Mouse (Mus musculus): ENCODE data around the gene Gcc1. TPM values are rescaled to one million over a fixed set of nuclear protein-coding genes. Genes with fewer than 3 reads are reported as not detected.

Gcc1 gene
- total and polyA plus RNA-seq, 3 experiments: 9.0 to 9.2 TPM; not detected in 1

- peak; percentile 28; the same call in 1 of the 2 replicates for TF ChIP-seq ZC3H11A (IDR thresholded peaks at IDR 0.05; ENCODE audit: low read depth, low read length)
- no peak for TF ChIP-seq TCF12 (IDR thresholded peaks at IDR 0.05; ENCODE audit: low read depth, low read length)
- no peak for TF ChIP-seq ELF1 (IDR thresholded peaks at IDR 0.05; ENCODE audit: low read depth, low read length)
- TF ChIP-seq RCOR1 (IDR thresholded peaks at IDR 0.05; ENCODE audit: low read depth, low read length): no peak
Measured at GRCm38 (mm10) chr6:28460534-28460933, 32.3 kb upstream of the Gcc1 start (continued).

GRCm38 (mm10) chr6:28459221-28459668, 31.1 kb upstream of the Gcc1 start:
- Histone ChIP-seq H3K27ac (ENCODE audit: control insufficient read depth, low read depth, low read length) (no peak overlapping the region), H3K4me1 (ENCODE audit: control insufficient read depth in 1 of 2, insufficient read depth in 2 of 2, low read length in 2 of 2) (no peaks in the 10 kb centered on the region), H3K36me3 (ENCODE audit: control insufficient read depth in 1 of 2, insufficient read depth in 2 of 2, low read length in 2 of 2) (no peaks in the 10 kb centered on the region), H3K4me3 (ENCODE audit: control insufficient read depth in 1 of 2, insufficient read depth in 1 of 2, low read depth in 2 of 2, low read length in 2 of 2) (no peak overlapping the region), H3K9me3 (replicated peaks; ENCODE audit: insufficient read depth, low read length) (no peaks in the 10 kb centered on the region), H3K9ac (ENCODE audit: control insufficient read depth, low read depth, low read length, poor library complexity, severe bottlenecking) (no peak overlapping the region), H3K27me3 (ENCODE audit: control insufficient read depth in 1 of 2, insufficient read depth in 2 of 2, low read length in 2 of 2) (peaks cover 6% of the 10 kb centered on the region in 2 experiments), H3K79me2 (ENCODE audit: control insufficient read depth, insufficient read depth, low read length, poor library complexity) (no peaks in the 10 kb centered on the region)
- TF ChIP-seq NRF1 (IDR thresholded peaks at IDR 0.05; ENCODE audit: insufficient read depth, low read depth, low read length, poor library complexity, severe bottlenecking): no peak
- TF ChIP-seq MYC (IDR thresholded peaks at IDR 0.05; ENCODE audit: low read depth, low read length): no peak
- TF ChIP-seq UBTF (IDR thresholded peaks at IDR 0.05; ENCODE audit: borderline replicate concordance, insufficient read depth, low read depth, low read length): no peak
- no peak for TF ChIP-seq POLR2AphosphoS2 (IDR thresholded peaks at IDR 0.05; ENCODE audit: low read length)
- no peak for TF ChIP-seq NELFE (IDR thresholded peaks at IDR 0.05; ENCODE audit: low read depth, low read length)
- TF ChIP-seq USF1 (IDR thresholded peaks at IDR 0.05; ENCODE audit: low read depth, low read length): no peak
- no peak for TF ChIP-seq MAX (IDR thresholded peaks at IDR 0.05; ENCODE audit: low read length)
- TF ChIP-seq ZMIZ1 (IDR thresholded peaks at IDR 0.05; ENCODE audit: low read depth, low read length): no peak
- no peak for TF ChIP-seq ETS1 (IDR thresholded peaks at IDR 0.05; ENCODE audit: low read depth, low read length)
- no peak for TF ChIP-seq GATA1 (IDR thresholded peaks at IDR 0.05; ENCODE audit: low read depth, low read length)
- TF ChIP-seq MAZ (IDR thresholded peaks at IDR 0.05; ENCODE audit: low read depth, low read length): no peak
- no peak for TF ChIP-seq GABPA (IDR thresholded peaks at IDR 0.05; ENCODE audit: low read depth, low read length)
- TF ChIP-seq MYB (IDR thresholded peaks at IDR 0.05; ENCODE audit: low read depth, low read length): no peak
- no peak for TF ChIP-seq EP300 (IDR thresholded peaks at IDR 0.05; ENCODE audit: low read depth in 1 of 2, low read length in 2 of 2)
- TF ChIP-seq CTCF (IDR thresholded peaks at IDR 0.05 in 2 of 3, conservative IDR thresholded peaks at IDR 0.05 in 1 of 3; ENCODE audit: control insufficient read depth in 1 of 3, insufficient read depth in 1 of 3, low read depth in 2 of 3, low read length in 3 of 3, poor library complexity in 1 of 3, severe bottlenecking in 1 of 3): no peak
- TF ChIP-seq CHD2 (IDR thresholded peaks at IDR 0.05; ENCODE audit: low read length): no peak
- no peak for TF ChIP-seq SIN3A (IDR thresholded peaks at IDR 0.05; ENCODE audit: low read length)
- no peak for TF ChIP-seq RCOR1 (IDR thresholded peaks at IDR 0.05; ENCODE audit: low read depth, low read length)
- TF ChIP-seq USF2 (IDR thresholded peaks at IDR 0.05; ENCODE audit: borderline replicate concordance in 1 of 2, insufficient read depth in 1 of 2, low read depth in 1 of 2, low read length in 2 of 2): no peak
- TF ChIP-seq ZNF384 (IDR thresholded peaks at IDR 0.05; ENCODE audit: low read depth, low read length): no peak
- DNase-seq (ENCODE audit: low read depth, low spot score): no peak

All from MEL (cell line).